Mouse (Mus musculus): ENCODE measurements around the gene Tardbp. TPM values are rescaled to one million over a fixed set of nuclear protein-coding genes. Genes with fewer than 3 reads are reported as not detected.

The Tardbp gene
- total and polyA plus RNA-seq, 3 experiments = 211 to 455 TPM; not detected in 1

GRCm38 (mm10) chr4:148651045-148651444 lies 24.2 kb upstream of the Tardbp start:
- no peak overlapping the region for H3K27ac ChIP-seq (ENCODE audit: control insufficient read depth, low read depth, low read length)

GRCm38 (mm10) chr4:148649309-148649708 lies 22.5 kb upstream of the Tardbp start:
- TF ChIP-seq RAD21 (IDR thresholded peaks at IDR 0.05; ENCODE audit: low read depth, low read length) (peak; percentile 48), CTCF (IDR thresholded peaks at IDR 0.05 in 2 of 3, conservative IDR thresholded peaks at IDR 0.05 in 1 of 3; ENCODE audit: control insufficient read depth in 1 of 3, insufficient read depth in 1 of 3, low read depth in 2 of 3, low read length in 3 of 3, poor library complexity in 1 of 3, severe bottlenecking in 1 of 3) (peak; percentile 49 to 63 (median 59)), POLR2AphosphoS2 (IDR thresholded peaks at IDR 0.05; ENCODE audit: low read length) (no peak), MXI1 (IDR thresholded peaks at IDR 0.05; ENCODE audit: low read depth, low read length) (no peak), CHD2 (IDR thresholded peaks at IDR 0.05; ENCODE audit: low read length) (no peak), ZC3H11A (IDR thresholded peaks at IDR 0.05; ENCODE audit: low read depth, low read length) (0 out of 2 replicates have a peak, but pooled peaks have one; percentile 2), MAZ (IDR thresholded peaks at IDR 0.05; ENCODE audit: low read depth, low read length) (no peak), ZKSCAN1 (IDR thresholded peaks at IDR 0.05; ENCODE audit: low read depth, low read length) (no peak), MYC (IDR thresholded peaks at IDR 0.05; ENCODE audit: low read depth, low read length) (peak; percentile 81), TCF12 (IDR thresholded peaks at IDR 0.05; ENCODE audit: low read depth, low read length) (no peak), SMC3 (IDR thresholded peaks at IDR 0.05; ENCODE audit: low read depth, low read length) (peak; percentile 40), GABPA (IDR thresholded peaks at IDR 0.05; ENCODE audit: low read depth, low read length) (no peak)
- H3K9ac ChIP-seq (ENCODE audit: control insufficient read depth, low read depth, low read length, poor library complexity, severe bottlenecking) = no peak overlapping the region
- peaks cover 0 to 6% of the 10 kb centered on the region in 2 experiments; a peak in 2 of 4 replicates for H3K4me1 ChIP-seq (ENCODE audit: control insufficient read depth in 1 of 2, insufficient read depth in 2 of 2, low read length in 2 of 2)
- no peaks in the 10 kb centered on the region for H3K36me3 ChIP-seq (ENCODE audit: control insufficient read depth in 1 of 2, insufficient read depth in 2 of 2, low read length in 2 of 2)
- peak; percentile 65 for DNase-seq (ENCODE audit: low read depth, low spot score)
- H3K27ac ChIP-seq (ENCODE audit: control insufficient read depth, low read depth, low read length) = no peak overlapping the region
- H3K4me3 ChIP-seq (ENCODE audit: control insufficient read depth in 1 of 2, insufficient read depth in 1 of 2, low read depth in 2 of 2, low read length in 2 of 2) = no peak overlapping the region
- H3K27me3 ChIP-seq (ENCODE audit: control insufficient read depth in 1 of 2, insufficient read depth in 2 of 2, low read length in 2 of 2) = peaks cover 0 to 2% of the 10 kb centered on the region in 2 experiments; a peak in 1 of 4 replicates
- no peaks in the 10 kb centered on the region for H3K79me2 ChIP-seq (ENCODE audit: control insufficient read depth, insufficient read depth, low read length, poor library complexity)
- no peaks in the 10 kb centered on the region for H3K9me3 ChIP-seq (replicated peaks; ENCODE audit: insufficient read depth, low read length)

More at GRCm38 (mm10) chr4:148651045-148651444, 24.2 kb upstream of the Tardbp start:
- H3K79me2 ChIP-seq (ENCODE audit: control insufficient read depth, insufficient read depth, low read length, poor library complexity) = no peaks in the 10 kb centered on the region
- no peak overlapping the region for H3K4me3 ChIP-seq (ENCODE audit: control insufficient read depth in 1 of 2, insufficient read depth in 1 of 2, low read depth in 2 of 2, low read length in 2 of 2)
- peaks cover 0 to 6% of the 10 kb centered on the region in 2 experiments; a peak in 2 of 4 replicates for H3K4me1 ChIP-seq (ENCODE audit: control insufficient read depth in 1 of 2, insufficient read depth in 2 of 2, low read length in 2 of 2)
- no peaks in the 10 kb centered on the region for H3K36me3 ChIP-seq (ENCODE audit: control insufficient read depth in 1 of 2, insufficient read depth in 2 of 2, low read length in 2 of 2)
- peaks cover 0 to 2% of the 10 kb centered on the region in 2 experiments; a peak in 1 of 4 replicates for H3K27me3 ChIP-seq (ENCODE audit: control insufficient read depth in 1 of 2, insufficient read depth in 2 of 2, low read length in 2 of 2)
- no peaks in the 10 kb centered on the region for H3K9me3 ChIP-seq (replicated peaks; ENCODE audit: insufficient read depth, low read length)
- no peak for DNase-seq (ENCODE audit: low read depth, low spot score)
- no peak overlapping the region for H3K9ac ChIP-seq (ENCODE audit: control insufficient read depth, low read depth, low read length, poor library complexity, severe bottlenecking)
- TF ChIP-seq TBP (IDR thresholded peaks at IDR 0.05; ENCODE audit: low read depth, low read length) = no peak

DNA sequence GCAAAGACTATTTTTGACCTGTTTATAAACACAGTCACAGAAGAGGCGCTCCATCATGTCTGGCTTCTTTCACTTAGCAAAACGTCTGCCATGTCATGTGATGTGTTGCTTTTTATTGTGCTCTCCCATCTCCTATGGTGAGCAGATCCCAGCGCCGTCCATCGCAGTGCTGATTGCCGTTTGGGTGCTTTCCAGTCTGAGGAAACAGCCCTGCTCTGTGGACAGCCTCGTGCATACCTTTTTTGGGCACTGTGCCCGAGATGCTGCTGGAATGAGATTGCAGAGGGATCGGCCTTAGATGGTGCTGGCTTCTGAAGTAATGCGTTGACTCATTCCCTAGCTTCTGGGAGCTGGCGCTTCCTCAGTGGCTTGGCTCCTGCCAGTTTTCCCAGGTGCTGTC lies 19.8 kb upstream of the Tardbp start:
- no peak overlapping the region for H3K27ac ChIP-seq (ENCODE audit: control insufficient read depth, low read depth, low read length)
- peaks cover 0 to 2% of the 10 kb centered on the region in 2 experiments; a peak in 1 of 4 replicates for H3K27me3 ChIP-seq (ENCODE audit: control insufficient read depth in 1 of 2, insufficient read depth in 2 of 2, low read length in 2 of 2)
- DNase-seq (ENCODE audit: low read depth, low spot score) = peak; percentile 78
- H3K79me2 ChIP-seq (ENCODE audit: control insufficient read depth, insufficient read depth, low read length, poor library complexity) = no peaks in the 10 kb centered on the region
- no peaks in the 10 kb centered on the region for H3K9me3 ChIP-seq (replicated peaks; ENCODE audit: insufficient read depth, low read length)
- no peak overlapping the region for H3K9ac ChIP-seq (ENCODE audit: control insufficient read depth, low read depth, low read length, poor library complexity, severe bottlenecking)
- H3K4me1 ChIP-seq (ENCODE audit: control insufficient read depth in 1 of 2, insufficient read depth in 2 of 2, low read length in 2 of 2) = peaks cover 0 to 13% of the 10 kb centered on the region in 2 experiments; a peak in 3 of 4 replicates
- no peaks in the 10 kb centered on the region; a peak in 1 of 4 replicates for H3K36me3 ChIP-seq (ENCODE audit: control insufficient read depth in 1 of 2, insufficient read depth in 2 of 2, low read length in 2 of 2)
- peak overlapping the region; percentile 20 to 31; a peak in 3 of 4 replicates for H3K4me3 ChIP-seq (ENCODE audit: control insufficient read depth in 1 of 2, insufficient read depth in 1 of 2, low read depth in 2 of 2, low read length in 2 of 2)
- TF ChIP-seq GABPA (IDR thresholded peaks at IDR 0.05; ENCODE audit: low read depth, low read length) (no peak), MAZ (IDR thresholded peaks at IDR 0.05; ENCODE audit: low read depth, low read length) (no peak), USF2 (IDR thresholded peaks at IDR 0.05; ENCODE audit: borderline replicate concordance in 1 of 2, insufficient read depth in 1 of 2, low read depth in 1 of 2, low read length in 2 of 2) (peak; percentile 35 to 59; a peak in 3 of 4 replicates), ELF1 (IDR thresholded peaks at IDR 0.05; ENCODE audit: low read depth, low read length) (no peak), SMC3 (IDR thresholded peaks at IDR 0.05; ENCODE audit: low read depth, low read length) (no peak), USF1 (IDR thresholded peaks at IDR 0.05; ENCODE audit: low read depth, low read length) (peak; percentile 91), NRF1 (IDR thresholded peaks at IDR 0.05; ENCODE audit: insufficient read depth, low read depth, low read length, poor library complexity, severe bottlenecking) (no peak), MAFK (IDR thresholded peaks at IDR 0.05; ENCODE audit: borderline replicate concordance, low read depth, low read length) (no peak), TCF12 (IDR thresholded peaks at IDR 0.05; ENCODE audit: low read depth, low read length) (no peak), POLR2A (IDR thresholded peaks at IDR 0.05; ENCODE audit: control insufficient read depth in 1 of 2, insufficient read depth in 1 of 2, low read depth in 1 of 2, low read length in 2 of 2, poor library complexity in 1 of 2) (no peak), TBP (IDR thresholded peaks at IDR 0.05; ENCODE audit: low read depth, low read length) (no peak), ETS1 (IDR thresholded peaks at IDR 0.05; ENCODE audit: low read depth, low read length) (no peak), BHLHE40 (IDR thresholded peaks at IDR 0.05; ENCODE audit: borderline replicate concordance, low read depth, low read length) (peak; percentile 44; the same call in 1 of the 2 replicates), E2F4 (IDR thresholded peaks at IDR 0.05; ENCODE audit: borderline replicate concordance, low read depth, low read length) (no peak), SIN3A (IDR thresholded peaks at IDR 0.05; ENCODE audit: low read length) (no peak), MEF2A (IDR thresholded peaks at IDR 0.05; ENCODE audit: extremely low read depth, insufficient replicate concordance, low read depth, low read length, poor library complexity, severe bottlenecking) (no peak)

All from MEL (cell line).